Mouse (Mus musculus): Measurements from ENCODE around the gene Zpbp2. TPM values are rescaled to one million over a fixed set of nuclear protein-coding genes. Genes with fewer than 3 reads are reported as not detected.

Zpbp2 gene
- total and polyA plus RNA-seq, 3 experiments = 0.12 to 0.58 TPM; not detected in 1

- no peak for DNase-seq (ENCODE audit: low read depth, low spot score)
- H3K36me3 ChIP-seq (ENCODE audit: control insufficient read depth in 1 of 2, insufficient read depth in 2 of 2, low read length in 2 of 2) = no peaks in the 10 kb centered on the region
- no peaks in the 10 kb centered on the region for H3K79me2 ChIP-seq (ENCODE audit: control insufficient read depth, insufficient read depth, low read length, poor library complexity)
- H3K9me3 ChIP-seq (replicated peaks; ENCODE audit: insufficient read depth, low read length) = no peaks in the 10 kb centered on the region
- peaks cover 12 to 14% of the 10 kb centered on the region in 2 experiments for H3K27me3 ChIP-seq (ENCODE audit: control insufficient read depth in 1 of 2, insufficient read depth in 2 of 2, low read length in 2 of 2)
- no peak overlapping the region for H3K4me3 ChIP-seq (ENCODE audit: control insufficient read depth in 1 of 2, insufficient read depth in 1 of 2, low read depth in 2 of 2, low read length in 2 of 2)
- no peak for TF ChIP-seq ELF1 (IDR thresholded peaks at IDR 0.05; ENCODE audit: low read depth, low read length)
- no peak for TF ChIP-seq KAT2A (conservative IDR thresholded peaks at IDR 0.05; ENCODE audit: low read depth, low read length)
- no peak for TF ChIP-seq MAX (IDR thresholded peaks at IDR 0.05; ENCODE audit: low read length)
- TF ChIP-seq CHD1 (IDR thresholded peaks at IDR 0.05; ENCODE audit: low read depth, low read length) = no peak
- TF ChIP-seq MYC (IDR thresholded peaks at IDR 0.05; ENCODE audit: low read depth, low read length) = no peak
- no peak for TF ChIP-seq GABPA (IDR thresholded peaks at IDR 0.05; ENCODE audit: low read depth, low read length)
- TF ChIP-seq TCF12 (IDR thresholded peaks at IDR 0.05; ENCODE audit: low read depth, low read length) = no peak
- TF ChIP-seq POLR2AphosphoS5 (IDR thresholded peaks at IDR 0.05; ENCODE audit: borderline replicate concordance, low read depth, low read length) = no peak
- no peak for TF ChIP-seq HCFC1 (IDR thresholded peaks at IDR 0.05; ENCODE audit: low read depth, low read length)
- no peak for TF ChIP-seq NELFE (IDR thresholded peaks at IDR 0.05; ENCODE audit: low read depth, low read length)
- no peak for TF ChIP-seq USF2 (IDR thresholded peaks at IDR 0.05; ENCODE audit: borderline replicate concordance in 1 of 2, insufficient read depth in 1 of 2, low read depth in 1 of 2, low read length in 2 of 2)
- TF ChIP-seq MAZ (IDR thresholded peaks at IDR 0.05; ENCODE audit: low read depth, low read length) = no peak
- TF ChIP-seq CTCF (IDR thresholded peaks at IDR 0.05 in 2 of 3, conservative IDR thresholded peaks at IDR 0.05 in 1 of 3; ENCODE audit: control insufficient read depth in 1 of 3, insufficient read depth in 1 of 3, low read depth in 2 of 3, low read length in 3 of 3, poor library complexity in 1 of 3, severe bottlenecking in 1 of 3) = no peak
- no peak for TF ChIP-seq SIN3A (IDR thresholded peaks at IDR 0.05; ENCODE audit: low read length)
- TF ChIP-seq CHD2 (IDR thresholded peaks at IDR 0.05; ENCODE audit: low read length) = no peak
- no peak for TF ChIP-seq UBTF (IDR thresholded peaks at IDR 0.05; ENCODE audit: borderline replicate concordance, insufficient read depth, low read depth, low read length)
- no peaks in the 10 kb centered on the region; a peak in 1 of 4 replicates for H3K4me1 ChIP-seq (ENCODE audit: control insufficient read depth in 1 of 2, insufficient read depth in 2 of 2, low read length in 2 of 2)
- no peak overlapping the region for H3K9ac ChIP-seq (ENCODE audit: control insufficient read depth, low read depth, low read length, poor library complexity, severe bottlenecking)
- H3K27ac ChIP-seq (ENCODE audit: control insufficient read depth, low read depth, low read length) = no peak overlapping the region
Measured at GRCm38 (mm10) chr11:98595473-98595872, 44.6 kb downstream of the Zpbp2 start.

- Histone ChIP-seq H3K27me3 (ENCODE audit: control insufficient read depth in 1 of 2, insufficient read depth in 2 of 2, low read length in 2 of 2) (peaks cover 13 to 16% of the 10 kb centered on the region in 2 experiments), H3K27ac (ENCODE audit: control insufficient read depth, low read depth, low read length) (no peak overlapping the region), H3K4me3 (ENCODE audit: control insufficient read depth in 1 of 2, insufficient read depth in 1 of 2, low read depth in 2 of 2, low read length in 2 of 2) (no peak overlapping the region), H3K79me2 (ENCODE audit: control insufficient read depth, insufficient read depth, low read length, poor library complexity) (no peaks in the 10 kb centered on the region), H3K4me1 (ENCODE audit: control insufficient read depth in 1 of 2, insufficient read depth in 2 of 2, low read length in 2 of 2) (no peaks in the 10 kb centered on the region), H3K9ac (ENCODE audit: control insufficient read depth, low read depth, low read length, poor library complexity, severe bottlenecking) (no peak overlapping the region), H3K36me3 (ENCODE audit: control insufficient read depth in 1 of 2, insufficient read depth in 2 of 2, low read length in 2 of 2) (no peaks in the 10 kb centered on the region), H3K9me3 (replicated peaks; ENCODE audit: insufficient read depth, low read length) (no peaks in the 10 kb centered on the region)
- no peak for DNase-seq (ENCODE audit: low read depth, low spot score)
- TF ChIP-seq TBP (IDR thresholded peaks at IDR 0.05; ENCODE audit: low read depth, low read length) = no peak
- no peak for TF ChIP-seq MAFK (IDR thresholded peaks at IDR 0.05; ENCODE audit: borderline replicate concordance, low read depth, low read length)
- TF ChIP-seq ZNF384 (IDR thresholded peaks at IDR 0.05; ENCODE audit: low read depth, low read length) = no peak
- TF ChIP-seq MEF2A (IDR thresholded peaks at IDR 0.05; ENCODE audit: extremely low read depth, insufficient replicate concordance, low read depth, low read length, poor library complexity, severe bottlenecking) = no peak
Measured at GRCm38 (mm10) chr11:98595955-98596354, 45.1 kb downstream of the Zpbp2 start.
